Mouse (Mus musculus): ENCODE results near the gene Nrbf2. TPM values are rescaled to one million over a fixed set of nuclear protein-coding genes. Genes with fewer than 3 reads are reported as not detected.

Gene Nrbf2
- 10 to 100 TPM; 14.2 to 17.4 (median 15.9) TPM for total RNA-seq (2022)

DNA sequence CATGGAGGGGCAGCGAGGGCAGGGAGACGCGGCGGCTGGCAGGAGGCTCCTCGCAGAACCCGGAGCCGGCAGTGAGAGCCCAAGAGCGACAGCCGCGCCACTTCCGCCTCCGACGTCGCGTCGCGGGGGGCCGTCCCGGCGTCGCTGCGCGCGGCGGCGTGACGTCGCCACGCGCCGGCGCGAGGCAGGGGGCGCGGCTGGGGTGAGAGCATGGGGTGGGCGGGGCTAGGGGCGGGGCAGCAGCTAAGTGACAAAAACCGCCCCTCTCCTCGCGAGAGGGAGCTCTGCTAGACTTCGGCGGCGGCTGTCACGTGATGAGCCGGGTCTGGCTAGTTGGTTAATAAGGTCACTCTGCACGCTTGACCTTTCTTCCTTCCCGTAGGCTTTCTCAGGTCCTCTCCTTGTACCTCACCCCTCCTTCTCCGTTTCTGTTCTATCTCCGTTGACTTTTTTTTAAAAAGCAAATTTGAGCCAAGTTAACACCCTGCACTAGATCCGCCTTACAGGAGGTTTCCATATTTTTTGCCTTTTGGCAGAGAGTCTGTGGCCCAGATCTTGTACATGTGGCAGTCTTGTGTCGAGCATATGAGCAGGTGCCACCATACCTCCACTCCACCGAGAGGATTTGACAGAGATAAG is at the start of gene Nrbf2:
TSS of gene Nrbf2 (minus strand) at position 130 of the 639 bp plus-strand sequence.
- DNase-seq (ENCODE audit: low spot score in 2 of 2): peak; percentile 44 to 82

DNA sequence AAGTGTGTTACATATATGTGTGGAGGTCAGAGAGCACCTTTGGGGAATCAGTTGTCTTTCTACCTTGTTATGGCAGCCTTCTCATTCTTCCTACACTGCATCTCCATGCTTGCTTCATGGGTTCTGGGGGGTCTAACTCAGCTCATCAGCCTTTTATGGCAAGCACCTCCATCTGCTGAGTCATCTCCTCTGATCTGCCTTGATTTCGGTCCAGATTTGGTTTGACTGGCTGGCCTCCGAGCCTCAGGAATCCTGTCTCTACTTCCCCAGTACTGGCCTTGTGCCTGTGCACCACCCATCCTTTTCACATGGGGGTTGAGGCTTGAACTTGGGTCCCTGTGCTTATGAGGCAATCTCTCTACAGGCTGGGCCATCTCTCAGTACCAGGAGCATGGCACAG is 45.5 kb upstream of the Nrbf2 start:
- DNase-seq (ENCODE audit: low spot score in 2 of 2): no peak

DNA sequence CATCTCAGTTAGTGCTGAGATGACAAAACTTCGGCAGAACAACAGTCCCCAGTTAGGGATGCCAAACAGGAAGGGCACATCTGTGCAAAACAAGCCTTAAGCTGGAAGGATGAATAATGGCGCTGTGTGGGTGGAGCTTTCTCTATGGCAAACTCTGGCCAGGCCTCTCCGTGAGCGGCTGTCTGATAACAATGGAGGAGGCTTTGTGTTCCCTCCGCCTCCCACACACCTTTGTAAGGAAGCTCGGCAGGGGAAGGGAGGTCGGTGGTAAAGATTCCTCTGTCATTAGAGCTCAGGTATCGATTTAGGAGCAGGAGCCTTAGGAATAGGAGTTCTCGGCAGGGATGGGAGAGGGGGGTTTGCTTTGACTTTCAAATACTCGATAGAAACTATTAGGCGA is 44.6 kb upstream of the Nrbf2 start:
- DNase-seq (ENCODE audit: low spot score in 2 of 2): no peak

DNA sequence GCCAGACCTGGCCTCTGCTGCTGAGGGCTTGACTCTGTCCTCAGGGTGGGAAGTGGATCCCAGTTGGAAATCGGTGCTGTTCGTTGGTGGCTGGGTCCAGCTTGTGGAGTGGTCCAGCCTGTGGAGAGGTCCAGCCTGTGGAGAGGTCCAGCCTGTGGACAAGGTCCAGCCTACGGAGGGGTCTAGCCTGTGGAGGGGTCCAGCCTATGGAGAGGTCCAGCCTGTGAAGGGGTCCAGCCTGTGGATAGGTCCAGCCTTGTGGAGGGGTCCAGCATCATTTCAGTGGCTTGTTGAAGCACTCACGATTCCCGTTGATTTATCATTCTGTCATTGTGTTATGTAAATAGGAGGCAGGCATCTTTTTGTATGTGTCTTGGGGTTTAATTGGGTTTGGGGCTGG is 43.1 kb upstream of the Nrbf2 start:
- no peak for DNase-seq (ENCODE audit: low spot score in 2 of 2)

DNA sequence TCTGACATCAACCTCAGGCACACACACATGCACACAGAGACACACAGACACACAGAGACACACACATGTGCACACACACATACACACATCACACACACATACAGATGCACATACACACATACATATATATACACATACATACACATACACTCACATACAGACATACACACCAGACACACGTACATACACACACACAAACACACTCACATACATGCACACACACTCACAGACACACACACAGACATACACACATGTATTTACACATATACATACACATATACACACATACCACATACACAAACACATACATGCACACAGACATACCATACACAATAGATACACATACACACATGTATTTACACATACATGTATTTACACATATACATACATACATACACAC is 38.9 kb upstream of the Nrbf2 start:
- DNase-seq (ENCODE audit: low spot score in 2 of 2): no peak

DNA sequence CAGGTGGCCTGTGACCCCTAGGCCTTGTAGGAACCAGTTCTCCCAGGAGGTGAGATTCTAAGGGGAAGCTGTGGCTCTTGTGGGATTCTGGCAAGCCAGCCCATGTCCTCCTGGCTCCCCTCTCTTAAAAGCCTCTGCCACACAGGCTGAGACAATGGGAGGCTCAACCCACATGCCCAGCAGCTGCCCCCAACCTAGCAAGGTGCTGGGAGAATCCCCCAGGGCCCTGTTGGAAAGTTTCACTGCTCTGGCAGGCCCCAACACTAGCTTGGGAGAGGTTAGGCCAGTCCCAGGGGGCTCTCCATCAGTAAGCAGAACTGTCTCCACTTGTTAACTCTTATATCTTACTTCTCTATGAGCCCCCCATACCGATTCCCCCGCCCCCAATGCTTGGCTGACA is 36.3 kb upstream of the Nrbf2 start:
- no peak for DNase-seq (ENCODE audit: low spot score in 2 of 2)

DNA sequence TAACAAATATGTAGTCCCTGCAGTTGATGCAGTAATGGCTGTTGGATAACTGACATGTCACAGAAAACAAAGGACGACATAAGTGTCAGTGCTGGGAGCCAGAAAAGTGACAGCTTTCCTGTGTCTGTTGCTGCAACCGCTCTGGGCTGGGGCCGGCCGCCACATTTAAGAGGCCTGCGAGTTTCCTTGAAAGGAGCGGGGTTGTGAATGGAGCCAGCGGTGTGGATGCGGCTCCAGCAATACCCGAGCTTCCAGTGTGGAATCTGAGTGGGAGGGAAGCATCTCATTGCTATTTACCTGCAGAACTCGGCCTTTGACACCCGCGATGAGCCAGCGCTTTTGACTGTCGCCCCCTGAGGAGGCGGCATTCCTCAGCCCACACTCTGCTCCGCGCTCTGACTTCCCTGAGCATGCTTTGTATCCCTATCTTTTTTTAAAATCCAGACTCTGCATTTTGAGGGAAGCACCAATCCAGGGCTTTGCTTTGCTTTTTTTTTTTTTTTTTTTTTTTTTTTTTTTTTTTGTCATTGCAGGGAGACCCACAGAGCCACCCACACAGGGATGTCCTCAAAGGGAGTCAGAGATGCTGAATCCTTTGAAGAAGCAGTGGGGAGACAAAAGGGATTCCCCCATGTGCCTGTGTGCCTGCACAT is 35.2 kb upstream of the Nrbf2 start:
- no peak for DNase-seq (ENCODE audit: low spot score in 2 of 2)

DNA sequence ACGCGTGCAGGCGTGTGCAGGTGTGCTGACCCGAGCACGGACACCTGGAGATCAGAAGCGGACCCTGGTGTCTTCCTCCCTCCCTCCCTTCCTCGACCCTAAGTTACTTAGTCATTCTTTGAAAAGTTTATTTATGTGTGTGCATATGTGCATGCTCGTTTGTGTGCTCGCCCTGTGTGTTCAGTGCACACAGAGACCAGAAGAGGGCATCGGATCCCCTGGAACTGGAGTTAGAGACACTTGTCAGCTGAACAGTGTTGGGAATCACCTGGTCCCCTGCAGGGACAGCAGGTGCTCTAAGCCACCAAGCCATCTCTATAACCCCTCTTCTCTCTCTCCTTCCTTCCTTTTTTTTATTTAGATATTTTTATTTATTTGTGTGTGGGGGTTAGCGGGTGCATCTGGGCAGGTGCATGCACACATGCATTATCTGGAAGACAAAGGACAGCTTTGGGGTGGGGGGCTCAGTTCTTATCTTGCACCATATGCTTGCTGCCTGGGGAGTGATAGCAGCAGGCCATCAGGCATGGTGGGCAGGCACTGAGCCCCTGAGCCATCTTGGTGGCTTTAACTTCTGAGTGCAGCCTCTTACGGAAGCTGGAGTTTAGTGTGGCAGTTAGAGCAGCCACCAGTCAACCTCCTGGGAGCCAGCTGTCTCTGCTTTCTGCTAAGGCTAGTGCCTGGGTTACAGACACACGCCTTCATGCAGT is 34.1 kb upstream of the Nrbf2 start:
- DNase-seq (ENCODE audit: low spot score in 2 of 2): no peak

DNA sequence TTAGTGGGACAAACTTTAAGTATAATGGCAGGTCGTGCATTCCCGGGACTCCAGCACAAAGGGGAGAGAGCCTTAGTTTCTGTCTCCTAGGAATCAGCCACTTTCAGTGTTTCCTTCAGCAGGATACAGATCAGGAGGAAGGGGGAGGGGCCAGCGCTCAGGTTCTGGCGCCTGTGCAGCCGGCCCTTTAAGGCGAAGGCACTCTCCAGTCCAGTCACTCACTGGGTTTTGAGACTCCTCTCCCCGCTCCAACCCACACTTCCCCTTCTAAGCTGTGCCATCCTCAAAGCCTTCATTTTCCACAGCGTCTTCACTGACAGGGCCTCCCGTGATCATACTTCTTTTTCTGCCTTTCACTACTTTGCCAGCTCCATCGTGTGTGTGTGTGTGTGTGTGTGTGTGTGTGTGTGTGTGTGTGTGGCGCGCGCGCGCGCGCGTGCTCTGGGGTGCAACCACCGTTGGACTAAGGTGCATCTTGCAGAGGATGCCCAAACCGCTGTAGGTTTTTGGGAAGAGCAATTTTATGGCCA is 32.9 kb upstream of the Nrbf2 start:
- no peak for DNase-seq (ENCODE audit: low spot score in 2 of 2)

DNA sequence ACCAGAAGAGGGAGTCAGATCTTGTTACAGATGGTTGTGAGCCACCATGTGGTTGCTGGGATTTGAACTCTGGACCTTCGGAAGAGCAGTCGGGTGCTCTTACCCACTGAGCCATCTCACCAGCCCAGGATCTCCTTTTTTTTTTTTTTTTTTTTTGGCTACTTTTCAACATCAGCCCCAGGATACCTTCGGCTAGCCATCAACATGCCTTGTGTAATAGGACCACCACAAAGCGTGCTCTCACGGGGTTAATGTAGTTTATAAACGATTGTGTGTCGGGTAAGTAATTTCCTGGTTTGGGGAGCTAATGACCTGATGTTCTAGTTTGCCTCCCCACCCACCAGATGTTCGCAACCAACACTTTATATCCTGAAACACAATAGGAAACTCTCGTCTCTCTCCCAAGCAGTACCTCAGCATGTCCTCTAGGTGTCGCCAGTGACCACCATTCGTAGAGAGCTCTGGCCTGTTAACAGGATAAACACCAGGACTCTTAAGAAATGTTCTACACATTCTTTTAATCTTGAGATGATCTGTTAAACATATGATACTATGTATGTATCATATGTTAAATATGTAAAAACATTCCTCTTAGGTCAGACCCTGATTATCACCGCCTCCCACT is 29.8 kb upstream of the Nrbf2 start:
- no peak for DNase-seq (ENCODE audit: low spot score in 2 of 2)

DNA sequence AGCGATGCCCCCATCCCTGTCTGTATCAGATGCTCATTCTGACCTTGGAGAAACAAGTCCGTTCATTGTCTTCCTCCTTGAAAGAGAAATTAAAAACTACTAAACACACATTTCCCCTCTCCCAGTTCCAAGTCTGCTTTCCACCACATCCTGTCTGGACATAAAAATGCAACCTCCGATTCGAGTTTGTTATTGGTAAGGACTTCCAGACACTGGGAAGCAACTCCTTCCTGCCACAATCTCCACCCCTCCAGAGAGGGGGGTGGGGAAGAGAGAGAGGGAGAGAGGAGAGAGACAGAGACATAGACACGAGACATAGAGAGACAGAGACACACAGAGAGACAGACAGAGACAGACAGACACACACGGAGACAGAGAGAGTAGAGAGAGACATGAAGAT is 27.4 kb upstream of the Nrbf2 start:
- no peak for DNase-seq (ENCODE audit: low spot score in 2 of 2)

DNA sequence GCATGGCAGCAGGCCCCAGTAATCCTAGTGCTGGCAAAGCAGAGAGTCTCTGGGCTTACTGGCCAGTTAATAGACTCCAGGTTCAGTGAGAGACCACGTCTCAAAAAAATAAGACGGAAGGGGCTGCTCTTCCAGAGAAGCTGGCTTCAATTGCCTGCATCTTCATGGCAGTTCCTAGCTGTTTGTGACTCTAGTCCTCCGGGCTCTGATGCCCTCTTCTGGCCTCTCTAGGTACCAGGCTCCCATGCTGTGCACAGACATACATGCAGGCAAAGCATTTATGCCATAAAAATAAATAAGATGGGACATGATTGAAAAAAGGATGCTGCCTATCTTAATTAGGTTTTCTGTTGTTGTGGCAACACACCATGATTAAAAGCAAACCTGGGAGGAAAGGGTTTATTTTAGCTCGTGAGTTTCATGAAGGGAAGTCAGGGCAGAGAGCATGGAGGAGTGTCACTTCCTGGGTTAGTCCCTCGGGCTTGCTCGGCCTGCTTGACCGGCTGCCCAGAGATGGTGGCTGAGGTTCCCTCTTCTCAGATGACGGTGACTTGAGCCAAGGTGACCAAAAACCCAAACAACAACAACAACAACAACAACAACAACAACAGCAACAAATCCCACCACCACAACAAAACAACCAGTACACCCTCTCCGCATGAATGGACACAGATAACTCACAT is 26.3 kb upstream of the Nrbf2 start:
- no peak for DNase-seq (ENCODE audit: low spot score in 2 of 2)

DNA sequence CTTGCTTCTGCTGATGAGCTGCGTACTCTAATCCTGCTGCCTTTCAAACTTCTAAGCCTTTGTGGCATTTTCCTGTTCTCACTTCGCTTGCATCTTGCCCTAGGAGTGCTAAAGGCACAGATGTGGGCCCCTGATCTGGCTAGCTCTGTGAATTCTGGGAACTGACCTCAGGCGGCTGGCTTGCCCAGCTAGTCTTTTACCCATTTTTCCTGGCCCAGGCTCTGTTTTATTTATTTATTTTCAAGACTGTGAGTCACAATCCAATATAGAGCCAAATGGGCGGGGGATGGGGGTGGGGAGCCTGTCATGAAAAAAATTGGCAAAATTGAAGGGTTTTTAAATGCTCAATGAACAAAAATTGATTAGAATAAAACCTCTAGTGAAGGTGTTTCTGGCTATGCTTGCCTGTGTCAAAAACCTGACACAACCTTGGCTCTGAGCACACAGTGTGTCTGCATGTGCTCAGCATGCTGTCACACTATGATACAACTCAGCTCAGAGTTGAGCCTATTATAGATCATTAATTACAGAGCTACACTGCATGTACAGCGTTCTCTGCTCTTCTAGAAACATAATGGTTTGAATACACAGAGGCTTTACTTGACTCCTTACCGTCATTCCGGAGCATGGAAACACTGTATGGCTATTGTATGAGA is 24.5 kb upstream of the Nrbf2 start:
- DNase-seq (ENCODE audit: low spot score in 2 of 2): no peak

DNA sequence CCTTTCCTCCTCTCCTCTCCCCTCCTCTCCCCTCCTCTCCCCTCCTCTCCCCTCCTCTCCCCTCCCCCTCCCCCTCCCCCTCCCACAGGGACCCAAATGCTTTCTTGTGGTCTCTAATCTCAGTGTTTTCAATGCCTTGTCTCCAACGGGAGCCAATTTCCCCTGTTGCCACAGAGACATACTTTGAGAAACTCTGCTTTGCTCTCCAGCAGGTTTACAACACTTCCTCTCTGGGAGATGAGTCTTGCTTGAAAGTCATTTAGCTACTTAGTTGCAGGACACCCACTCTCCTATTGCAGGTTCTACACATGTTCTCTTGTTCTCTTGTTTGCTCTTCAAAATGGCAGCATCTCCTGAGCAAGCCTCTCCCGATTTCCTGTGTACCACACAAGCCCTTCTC is 17.2 kb upstream of the Nrbf2 start:
- DNase-seq (ENCODE audit: low spot score in 2 of 2): no peak

DNA sequence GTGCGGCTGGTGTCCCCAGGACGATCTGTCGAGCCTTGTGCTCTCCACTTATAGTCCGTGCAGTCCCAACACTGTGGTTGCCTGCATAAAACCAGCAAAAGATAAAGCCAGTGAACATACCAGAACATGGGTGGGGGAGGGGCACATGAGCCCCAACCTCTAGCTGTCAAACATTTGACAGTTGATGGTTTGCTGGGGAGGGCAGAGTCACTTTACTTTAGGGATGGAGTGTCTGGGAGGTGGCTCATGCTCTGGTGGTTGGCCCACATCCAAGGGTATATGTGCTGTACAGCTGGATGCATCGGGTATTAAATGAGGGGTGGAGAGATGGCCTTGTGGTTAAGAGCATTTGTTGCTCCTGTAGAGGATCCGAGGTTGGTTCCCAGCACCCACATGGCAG is 15.9 kb upstream of the Nrbf2 start:
- DNase-seq (ENCODE audit: low spot score in 2 of 2): no peak

DNA sequence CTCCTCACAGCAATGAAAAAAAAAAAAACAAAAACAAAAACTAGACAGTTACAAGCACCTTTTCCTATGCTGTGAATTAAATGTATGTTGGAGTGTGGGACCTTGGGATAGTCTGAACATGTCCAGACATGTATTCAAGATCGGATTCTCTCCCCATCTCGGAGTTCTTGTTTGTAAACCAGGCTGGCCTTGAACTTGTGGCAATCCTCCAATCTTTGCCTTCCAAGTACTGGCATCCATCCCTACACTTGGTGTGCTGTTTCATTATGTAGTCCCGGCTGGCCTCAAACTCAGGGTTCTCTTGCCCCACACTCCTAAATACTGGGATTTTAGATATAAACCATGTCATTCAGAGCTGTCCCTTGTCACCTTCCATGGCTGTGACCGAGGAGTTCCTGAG is 14.2 kb upstream of the Nrbf2 start:
- DNase-seq (ENCODE audit: low spot score in 2 of 2): no peak

DNA sequence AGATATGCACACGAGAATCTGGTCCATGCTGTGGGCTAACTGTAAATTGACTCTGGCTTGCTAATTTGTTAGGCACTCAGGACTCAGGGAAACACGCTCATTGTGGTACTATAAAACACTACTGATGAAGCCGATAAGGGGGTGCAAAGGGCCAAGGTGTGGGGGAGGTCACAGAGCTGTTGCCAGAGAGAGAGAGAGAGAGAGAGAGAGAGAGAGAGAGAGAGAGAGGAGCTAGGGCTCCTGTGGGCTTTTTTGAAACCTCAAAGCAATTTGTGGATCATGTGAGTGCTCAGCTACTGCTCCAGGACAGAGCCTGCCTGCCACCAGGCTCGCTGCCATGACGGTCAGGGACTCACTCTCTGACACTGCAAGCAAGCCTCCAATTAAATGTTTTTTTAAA is 13.8 kb upstream of the Nrbf2 start:
- DNase-seq (ENCODE audit: low spot score in 2 of 2): no peak

DNA sequence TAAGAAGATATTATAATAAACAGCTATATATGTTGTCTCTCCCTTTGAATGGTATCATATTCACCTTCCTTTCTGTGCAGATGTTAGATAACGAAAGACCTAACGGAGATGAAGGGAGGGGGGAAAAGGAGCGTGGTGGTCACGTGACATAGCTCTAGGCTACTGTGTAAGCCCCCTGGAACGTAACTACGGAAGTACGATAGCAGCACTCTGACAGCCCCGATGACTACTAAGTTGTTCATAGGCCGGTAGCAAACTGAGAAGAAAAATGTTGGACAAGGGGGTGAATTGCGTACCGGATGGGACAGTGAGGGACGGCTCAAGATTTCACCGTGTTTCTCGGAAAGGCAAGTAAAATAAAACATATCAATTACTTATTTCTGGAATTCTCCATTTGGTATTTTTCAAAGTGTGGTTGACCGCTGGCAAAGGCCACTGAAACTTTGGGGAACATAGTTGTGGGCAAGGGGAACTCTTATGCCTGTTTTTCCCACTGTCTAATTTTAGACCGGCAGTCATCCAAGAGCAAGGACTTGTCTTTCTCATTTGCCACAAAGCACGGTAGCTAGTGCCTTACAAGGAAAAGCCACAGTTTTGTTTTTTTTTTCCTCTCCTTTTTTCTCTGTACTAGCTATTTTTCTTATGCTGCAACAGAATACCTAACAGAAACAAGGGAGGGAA is 12.2 kb upstream of the Nrbf2 start:
- DNase-seq (ENCODE audit: low spot score in 2 of 2): no peak

DNA sequence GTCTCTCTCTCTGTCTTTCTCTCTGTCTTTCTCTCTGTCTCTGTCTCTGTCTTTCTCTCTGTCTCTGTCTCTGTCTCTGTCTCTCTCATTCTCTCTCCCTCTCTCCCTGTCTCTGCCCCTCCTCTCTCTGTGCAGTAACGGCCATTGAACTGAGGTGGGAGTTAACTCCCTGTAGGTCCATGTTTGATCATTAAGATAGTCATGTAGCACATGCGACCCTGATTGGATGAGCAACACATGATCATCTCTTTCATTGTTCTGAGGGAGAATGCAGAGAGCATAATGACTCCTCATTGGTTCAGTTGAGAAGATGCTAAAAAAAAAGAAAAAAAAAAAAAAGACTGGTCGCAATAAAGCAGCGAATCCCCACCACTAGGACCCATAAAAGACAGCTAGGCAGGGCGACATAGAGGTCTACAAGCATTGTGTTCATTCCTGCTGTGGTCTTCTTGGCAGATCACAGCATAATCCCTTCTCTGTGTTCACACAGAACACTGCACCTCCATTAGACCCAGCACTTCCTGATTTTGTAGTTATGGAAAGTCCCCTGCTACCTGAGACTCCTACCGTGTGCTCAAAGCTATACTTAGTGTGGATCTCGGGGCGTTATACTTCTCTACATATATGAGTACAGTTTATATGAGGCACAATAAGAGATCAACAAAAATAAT is 11.5 kb upstream of the Nrbf2 start:
- no peak for DNase-seq (ENCODE audit: low spot score in 2 of 2)

DNA sequence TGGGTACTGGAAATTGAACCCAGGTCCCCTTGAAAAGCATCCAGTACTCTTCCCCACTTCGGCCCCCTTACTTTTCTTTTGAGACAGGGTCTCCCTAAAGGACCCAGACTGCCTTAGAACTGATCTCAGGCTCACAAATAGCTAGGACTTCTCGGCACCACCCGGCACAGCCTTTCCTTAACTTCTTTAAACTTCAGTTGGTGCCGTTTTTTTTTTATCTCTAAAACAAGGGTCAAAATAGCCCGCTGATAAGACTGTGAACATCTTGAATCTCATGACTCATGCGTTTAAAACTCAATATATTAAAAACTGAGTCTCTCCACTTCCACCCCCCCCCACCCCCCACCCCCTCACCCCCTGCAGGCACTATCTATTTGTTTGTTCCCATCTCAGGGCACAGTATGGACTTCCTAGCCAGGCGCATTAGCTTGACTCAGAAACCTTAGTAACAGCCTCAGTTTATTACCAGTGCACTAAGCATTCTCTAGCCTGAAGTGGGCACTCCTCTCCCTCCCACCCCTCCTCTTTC is 10.9 kb upstream of the Nrbf2 start:
- DNase-seq (ENCODE audit: low spot score in 2 of 2): no peak

Measured in left cerebral cortex, adult 8-10 months (tissue).